In the genomic region with DNA sequence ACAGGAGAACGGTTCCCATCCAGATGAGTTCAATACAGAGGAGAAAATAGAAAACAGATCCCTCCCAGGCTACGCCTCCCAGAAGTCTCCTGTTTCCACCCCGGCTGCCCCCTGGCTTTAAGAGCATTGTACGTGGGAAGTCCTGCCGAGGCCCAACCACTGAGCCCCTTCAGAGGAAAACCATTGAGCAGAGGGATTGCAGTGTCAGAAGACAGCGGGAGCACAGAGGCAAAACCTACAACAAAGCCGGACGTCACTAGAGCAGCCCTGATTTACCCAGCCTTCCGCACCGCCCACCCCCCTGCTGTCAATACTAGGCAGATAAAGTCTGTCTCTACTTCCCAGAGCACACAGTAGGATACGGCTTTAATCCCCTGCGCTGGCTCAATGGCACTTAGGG, we compare ENCODE assay signal across 7 mouse cellular contexts. TPM values are rescaled to one million over a fixed set of nuclear protein-coding genes. Genes with fewer than 3 reads are reported as not detected.
DNase-seq lines count a peak whose midpoint lies in the region; ATAC-seq and TF ChIP-seq lines count a peak whose summit lies in the region.

No protein-coding gene starts in this region.

- no peak overlapping the region for H3K27ac ChIP-seq in ES-E14 (ENCODE audit: insufficient read depth, low read depth, low read length, poor library complexity, severe bottlenecking)
- H3K27ac ChIP-seq in embryonic facial prominence, embryonic 12.5 days, result peak overlapping the region; percentile 89
- H3K27ac ChIP-seq in hindbrain, embryonic 11.5 days (ENCODE audit: low read depth, low read length), result no peak overlapping the region
- peak overlapping the region; percentile 17; the same call in 1 of the 2 replicates for H3K27ac ChIP-seq in limb, embryonic 13.5 days
- no peak overlapping the region for H3K27ac ChIP-seq in neural tube, embryonic 12.5 days

- peak; percentile 68; the same call in 1 of the 2 replicates for ATAC-seq in embryonic facial prominence, embryonic 12.5 days (ENCODE audit: insufficient number of reproducible peaks, insufficient read depth, low FRiP score, low TSS enrichment)
- peak; percentile 55 for ATAC-seq in hindbrain, embryonic 11.5 days (ENCODE audit: low FRiP score)
- peak; percentile 46 for ATAC-seq in limb, embryonic 13.5 days (ENCODE audit: low FRiP score, low read depth)
- peak; percentile 73 for ATAC-seq in neural tube, embryonic 12.5 days (ENCODE audit: low FRiP score, low read depth)

- H3K4me1 ChIP-seq in E14TG2a.4 (replicated peaks; ENCODE audit: low read depth, low read length) (peaks cover 24% of the 10 kb centered on the region), ES-E14 (ENCODE audit: control insufficient read depth in 2 of 2, insufficient read depth in 2 of 2, low read length in 2 of 2, poor library complexity in 1 of 2) (peaks cover 0 to 2% of the 10 kb centered on the region in 2 experiments; a peak in 1 of 4 replicates)
- no peaks in the 10 kb centered on the region for H3K4me1 ChIP-seq in embryonic facial prominence, embryonic 12.5 days
- no peaks in the 10 kb centered on the region for H3K4me1 ChIP-seq in hindbrain, embryonic 11.5 days (replicated peaks; ENCODE audit: control insufficient read depth, insufficient read depth, low read length)
- peaks cover 14% of the 10 kb centered on the region for H3K4me1 ChIP-seq in limb, embryonic 13.5 days
- 0 out of 2 replicates have a peak, but pooled peaks cover 7% of the 10 kb centered on the region for H3K4me1 ChIP-seq in neural tube, embryonic 12.5 days

- no peak overlapping the region for H3K9ac ChIP-seq in ES-E14 (ENCODE audit: insufficient read depth, low read depth, low read length, poor library complexity, severe bottlenecking)
- no peak overlapping the region for H3K9ac ChIP-seq in embryonic facial prominence, embryonic 12.5 days
- H3K9ac ChIP-seq in hindbrain, embryonic 11.5 days (ENCODE audit: low read depth, low read length), result peak overlapping the region; percentile 54; the same call in 1 of the 2 replicates
- H3K9ac ChIP-seq in limb, embryonic 13.5 days, result peak overlapping the region; percentile 75
- H3K9ac ChIP-seq in neural tube, embryonic 12.5 days, result peak overlapping the region; percentile 72

- H3K4me2 ChIP-seq in embryonic facial prominence, embryonic 12.5 days (replicated peaks), result peak overlapping the region; percentile 94
- H3K4me2 ChIP-seq in hindbrain, embryonic 11.5 days (replicated peaks; ENCODE audit: low read depth, low read length), result peak overlapping the region; percentile 85
- H3K4me2 ChIP-seq in limb, embryonic 13.5 days (replicated peaks), result peak overlapping the region; percentile 99
- peak overlapping the region; percentile 98 for H3K4me2 ChIP-seq in neural tube, embryonic 12.5 days (replicated peaks)

- no peaks in the 10 kb centered on the region for H3K9me3 ChIP-seq in E14TG2a.4 (ENCODE audit: low read length)
- no peaks in the 10 kb centered on the region for H3K9me3 ChIP-seq in ES-E14 (ENCODE audit: control insufficient read depth, insufficient read depth, low read depth, low read length)
- H3K9me3 ChIP-seq in embryonic facial prominence, embryonic 12.5 days, result peaks cover 4% of the 10 kb centered on the region; the same call in 1 of the 2 replicates
- H3K9me3 ChIP-seq in hindbrain, embryonic 11.5 days (ENCODE audit: control insufficient read depth, low read length), result no peaks in the 10 kb centered on the region
- peaks cover 5% of the 10 kb centered on the region; the same call in 1 of the 2 replicates for H3K9me3 ChIP-seq in limb, embryonic 13.5 days
- 0 out of 2 replicates have a peak, but pooled peaks cover 4% of the 10 kb centered on the region for H3K9me3 ChIP-seq in neural tube, embryonic 12.5 days

- H3K27me3 ChIP-seq in E14TG2a.4 (ENCODE audit: insufficient read depth, low read length), result peaks cover 52% of the 10 kb centered on the region
- H3K27me3 ChIP-seq in embryonic facial prominence, embryonic 12.5 days, result no peaks in the 10 kb centered on the region
- peaks cover 4% of the 10 kb centered on the region; the same call in 1 of the 2 replicates for H3K27me3 ChIP-seq in hindbrain, embryonic 11.5 days (ENCODE audit: control insufficient read depth, insufficient read depth, low read length)
- peaks cover 27% of the 10 kb centered on the region; the same call in 1 of the 2 replicates for H3K27me3 ChIP-seq in limb, embryonic 13.5 days
- H3K27me3 ChIP-seq in neural tube, embryonic 12.5 days (replicated peaks), result no peaks in the 10 kb centered on the region

- peak; percentile 35 for DNase-seq in ES-E14 (ENCODE audit: low read depth, low spot score)
- peak; percentile 70 for DNase-seq in hindbrain, embryonic 11.5 days (ENCODE audit: low spot score)
- no peak for DNase-seq in testis, postnatal 10 days (ENCODE audit: low spot score)

- in situ Hi-C loops in ES-E14 (cut with MboI; ENCODE audit: low sequenced_read_pairs in 2 of 2, unreplicated experiment in 2 of 2), result no loop called here

- TF ChIP-seq CTCF in E14TG2a.4 (conservative IDR thresholded peaks at IDR 0.05; ENCODE audit: low read length), result no peak

- no peaks in the 10 kb centered on the region for H3K36me3 ChIP-seq in E14TG2a.4 (ENCODE audit: insufficient read depth, low read length)
- no peaks in the 10 kb centered on the region for H3K36me3 ChIP-seq in ES-E14 (ENCODE audit: control insufficient read depth, insufficient read depth, low read length, poor library complexity, severe bottlenecking)
- no peaks in the 10 kb centered on the region for H3K36me3 ChIP-seq in embryonic facial prominence, embryonic 12.5 days
- no peaks in the 10 kb centered on the region for H3K36me3 ChIP-seq in hindbrain, embryonic 11.5 days (ENCODE audit: control insufficient read depth, insufficient read depth, low read length)
- no peaks in the 10 kb centered on the region for H3K36me3 ChIP-seq in limb, embryonic 13.5 days
- no peaks in the 10 kb centered on the region for H3K36me3 ChIP-seq in neural tube, embryonic 12.5 days

- 1% methylated on average over 12 of the region's 12 CpGs for WGBS in embryonic facial prominence, embryonic 12.5 days
- WGBS in hindbrain, embryonic 11.5 days, result under 1% methylated on average over 12 of the region's 12 CpGs
- WGBS in limb, embryonic 13.5 days, result under 1% methylated on average over 12 of the region's 12 CpGs
- WGBS in neural tube, embryonic 12.5 days, result under 1% methylated on average over 12 of the region's 12 CpGs

- peak overlapping the region; percentile 78 for H3K4me3 ChIP-seq in E14TG2a.4 (replicated peaks; ENCODE audit: low read length)
- H3K4me3 ChIP-seq in ES-E14 (ENCODE audit: insufficient read depth in 1 of 2, low read depth in 1 of 2, low read length in 2 of 2, poor library complexity in 1 of 2, severe bottlenecking in 1 of 2), result peak overlapping the region in 1 of 2 experiments; percentile 58; a peak in 1 of 4 replicates
- H3K4me3 ChIP-seq in embryonic facial prominence, embryonic 12.5 days, result peak overlapping the region; percentile 65
- peak overlapping the region; percentile 60 for H3K4me3 ChIP-seq in hindbrain, embryonic 11.5 days (ENCODE audit: low read depth, low read length)
- H3K4me3 ChIP-seq in limb, embryonic 13.5 days, result peak overlapping the region; percentile 64
- H3K4me3 ChIP-seq in neural tube, embryonic 12.5 days, result peak overlapping the region; percentile 65

TF ChIP-seq in ES-E14, 5 proteins besides CTCF, POLR2A, EP300 and RAD21:
- TF ChIP-seq MAFK (IDR thresholded peaks at IDR 0.05; ENCODE audit: insufficient read depth, low read depth, low read length) (no peak), ZNF384 (IDR thresholded peaks at IDR 0.05; ENCODE audit: low read depth, low read length) (no peak), CHD2 (IDR thresholded peaks at IDR 0.05; ENCODE audit: low read depth, low read length) (no peak), ZC3H11A (IDR thresholded peaks at IDR 0.05; ENCODE audit: borderline replicate concordance, low read depth, low read length) (no peak), HCFC1 (IDR thresholded peaks at IDR 0.05; ENCODE audit: borderline replicate concordance, insufficient read depth, low read length) (no peak)

RNA-seq across cellular contexts. Expression of gene Frzb, which starts 0.8 kb away (rescaled TPM):
- total RNA-seq in ES-E14 (2012; rRNA removed), result 0.11 and 0.98 TPM in 2 replicates
- polyA plus RNA-seq in embryonic facial prominence, embryonic 12.5 days (2016; fragmentation: Nextera tagmentation; extraction: Ambion mirVana), result 51.3 and 81.0 TPM in 2 replicates
- polyA plus RNA-seq in hindbrain, embryonic 11.5 days (2014; fragmentation: Nextera tagmentation; extraction: Ambion mirVana), result 35.7 and 43.1 TPM in 2 replicates
- 19.5 and 25.2 TPM in 2 replicates for polyA plus RNA-seq in limb, embryonic 13.5 days (2015; fragmentation: Nextera tagmentation; extraction: Ambion mirVana)
- polyA plus RNA-seq in neural tube, embryonic 12.5 days (2016; fragmentation: Nextera tagmentation; extraction: Ambion mirVana), result 39.4 and 43.9 TPM in 2 replicates

Comparison
In these comparisons a context has a peak if more than half of its experiments do, and no peak if none do; other contexts are left out.
1. H3K27ac ChIP-seq: peak in embryonic facial prominence, embryonic 12.5 days (single experiment) and limb, embryonic 13.5 days (single experiment); none in ES-E14 (single experiment), hindbrain, embryonic 11.5 days (single experiment) and neural tube, embryonic 12.5 days (single experiment).
2. H3K9ac ChIP-seq: peak in hindbrain, embryonic 11.5 days (single experiment), limb, embryonic 13.5 days (single experiment) and neural tube, embryonic 12.5 days (single experiment); none in ES-E14 (single experiment) and embryonic facial prominence, embryonic 12.5 days (single experiment).
3. Peak in every context shown above with its lines, with median percentiles within 50 percentile points of each other: ATAC-seq and H3K4me2 ChIP-seq.